Mouse (Mus musculus) yolk sac, embryonic 10.5 days (tissue): ENCODE data around the gene Aff3.

Source experiments
- DNase-seq: peaks from one replicate; pipeline ENCODE4 v3.0.0-alpha.2; 2017; ENCODE audit warnings: low spot score

Aff3 gene

DNA sequence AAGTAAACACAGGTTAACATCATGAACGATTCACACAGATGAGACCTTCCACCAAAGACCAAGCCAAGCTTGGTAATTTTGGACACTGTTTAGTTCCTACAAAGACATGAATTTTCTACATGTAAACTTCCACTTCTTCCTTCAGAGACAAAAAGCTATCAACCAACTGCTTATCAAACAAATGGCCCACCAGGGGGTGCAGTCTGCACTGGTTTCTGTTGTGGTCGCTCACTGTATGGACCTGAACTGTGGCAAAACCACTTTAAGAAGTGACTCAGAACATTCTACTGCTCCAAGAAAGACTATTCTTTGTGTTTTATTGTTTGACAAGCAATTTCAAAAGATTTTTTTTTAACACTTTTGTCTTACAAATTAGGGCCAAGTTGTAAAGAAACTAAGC is 271.8 kb downstream of the Aff3 start:
- DNase-seq: peak; percentile 34

DNA sequence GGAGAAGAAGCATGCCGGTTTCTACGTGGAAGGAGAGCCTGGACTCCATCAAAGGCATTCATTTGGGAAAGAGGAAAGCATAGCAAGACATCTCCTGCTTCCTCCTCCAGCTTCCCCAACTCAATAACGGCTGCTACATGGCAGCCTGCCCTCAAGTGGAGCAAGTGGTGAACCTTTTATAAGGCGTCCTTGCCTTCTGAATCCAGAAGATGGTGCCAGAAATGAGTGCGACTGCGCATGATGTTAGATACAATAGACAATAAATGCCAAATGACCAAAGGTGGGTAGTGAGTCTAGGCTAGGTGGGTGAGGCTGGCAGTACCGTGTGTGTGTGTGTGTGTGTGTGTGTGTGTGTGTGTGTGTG is 273.9 kb downstream of the Aff3 start:
- no peak for DNase-seq

DNA sequence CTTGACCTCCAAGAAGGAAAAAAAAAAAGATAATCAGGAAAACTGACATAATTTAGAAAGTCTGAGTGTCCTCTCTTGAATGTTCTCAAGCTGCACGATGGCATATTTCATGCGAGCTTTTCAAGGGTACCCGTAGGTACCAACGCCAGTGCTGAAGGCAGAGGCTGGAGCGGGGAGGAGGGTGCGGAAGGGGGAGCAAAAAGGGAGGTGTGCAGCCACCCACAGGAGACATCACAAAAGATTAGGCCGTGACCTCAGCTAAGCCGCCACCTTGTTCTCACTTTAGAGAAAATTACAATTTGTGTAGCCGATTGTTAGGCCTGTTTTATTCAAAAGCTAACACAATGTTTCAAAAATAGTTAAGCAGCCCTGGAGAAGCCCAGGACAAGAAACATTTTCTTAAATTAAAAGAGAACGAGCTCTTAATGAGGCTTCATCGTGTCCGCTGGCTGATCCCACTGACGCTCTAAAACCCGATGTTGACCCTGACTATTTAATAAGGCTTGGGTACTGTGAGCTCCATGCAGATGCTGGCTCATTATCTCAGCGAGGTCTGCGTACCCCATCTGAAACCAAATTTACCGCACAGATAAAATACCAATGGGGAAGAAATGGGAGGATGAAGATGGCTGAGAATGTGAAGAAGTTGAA is 274.4 kb downstream of the Aff3 start:
- no peak for DNase-seq

DNA sequence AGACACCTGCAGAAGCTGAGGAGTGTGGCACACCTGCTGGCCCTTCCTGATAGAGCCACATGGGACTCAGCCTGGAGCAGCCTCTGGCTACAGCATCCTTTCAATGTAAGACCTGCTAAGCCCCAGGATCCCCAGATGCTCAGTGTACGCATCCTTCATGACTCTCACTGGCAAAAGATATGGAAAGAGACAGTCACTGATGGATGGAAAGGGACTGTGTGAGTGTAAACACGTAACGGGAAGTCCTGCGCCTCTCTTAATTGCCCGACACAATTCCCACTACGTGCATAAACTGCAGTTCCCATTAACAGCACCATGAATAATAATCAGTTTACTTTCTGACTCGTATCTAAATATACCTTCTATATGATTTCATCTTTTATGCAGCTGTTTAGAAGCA is 275.2 kb downstream of the Aff3 start:
- no peak for DNase-seq

DNA sequence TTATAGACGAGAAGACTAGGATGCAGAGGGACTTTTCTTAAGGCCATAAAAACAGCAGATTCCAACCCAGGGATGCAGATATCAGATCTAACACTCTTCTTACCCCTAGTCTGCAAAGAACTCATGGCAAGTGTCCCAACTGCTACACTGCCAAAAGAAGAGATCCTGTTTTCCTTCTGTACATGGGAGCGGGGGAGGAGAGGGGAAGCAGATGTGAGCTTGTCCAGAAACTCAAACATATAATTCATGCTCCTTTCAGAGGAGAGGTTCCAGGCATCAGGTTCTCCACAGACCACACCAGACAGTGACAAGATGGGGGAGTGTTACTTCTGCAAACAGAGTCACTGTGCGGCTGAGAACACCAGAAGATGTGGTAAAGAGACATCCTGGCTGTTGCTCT is 276.3 kb downstream of the Aff3 start:
- DNase-seq: no peak

DNA sequence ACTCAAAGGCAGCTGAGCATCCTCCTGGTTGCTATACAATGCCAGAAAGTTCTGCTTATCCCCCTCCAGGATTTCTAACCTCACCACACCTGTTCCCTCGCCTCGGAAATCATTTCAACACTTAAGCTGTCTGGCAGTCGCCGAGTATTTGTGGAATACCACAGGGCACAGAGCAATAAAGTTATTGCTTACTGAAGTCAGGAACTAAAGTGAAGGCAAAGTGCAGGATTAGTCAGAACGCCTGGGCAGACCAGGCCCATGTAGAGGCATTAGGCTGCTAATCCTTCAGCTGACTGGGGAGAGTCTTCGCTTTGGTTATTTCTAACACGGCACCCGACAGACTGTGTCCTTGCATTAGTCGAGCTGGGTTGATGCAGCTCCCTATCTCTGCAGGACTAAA is 277.3 kb downstream of the Aff3 start:
- DNase-seq: no peak

DNA sequence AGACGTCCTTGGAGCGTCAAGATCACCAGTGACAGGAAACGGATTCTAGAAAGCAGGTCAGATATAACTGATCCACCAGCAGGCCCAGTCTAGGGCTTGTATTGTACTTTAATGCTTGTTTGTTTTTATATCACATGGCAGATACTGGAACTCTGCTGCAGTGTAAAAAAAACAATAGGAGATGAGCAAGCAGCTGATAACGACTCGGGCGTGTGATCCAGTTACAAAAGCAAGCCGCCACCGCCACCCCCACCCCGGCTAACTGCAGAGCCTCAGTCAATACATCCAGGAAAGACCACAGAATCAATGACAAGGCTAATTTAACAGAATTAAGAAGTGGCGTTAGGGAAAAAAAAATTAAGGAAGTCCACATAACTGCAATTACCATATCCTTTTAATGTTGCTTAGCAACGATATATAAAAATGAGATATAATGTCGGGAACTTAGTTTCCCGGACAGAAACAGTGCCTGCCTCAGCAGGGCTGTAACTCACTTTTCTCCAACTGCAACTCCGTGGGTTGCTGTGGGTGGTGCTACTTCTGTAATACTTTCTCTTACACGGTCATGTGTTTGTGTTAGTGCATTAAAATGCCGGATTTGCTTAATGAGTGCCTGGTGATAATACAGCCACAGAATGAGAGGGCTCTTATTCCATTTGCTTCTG is 280.2 kb downstream of the Aff3 start:
- DNase-seq: no peak

DNA sequence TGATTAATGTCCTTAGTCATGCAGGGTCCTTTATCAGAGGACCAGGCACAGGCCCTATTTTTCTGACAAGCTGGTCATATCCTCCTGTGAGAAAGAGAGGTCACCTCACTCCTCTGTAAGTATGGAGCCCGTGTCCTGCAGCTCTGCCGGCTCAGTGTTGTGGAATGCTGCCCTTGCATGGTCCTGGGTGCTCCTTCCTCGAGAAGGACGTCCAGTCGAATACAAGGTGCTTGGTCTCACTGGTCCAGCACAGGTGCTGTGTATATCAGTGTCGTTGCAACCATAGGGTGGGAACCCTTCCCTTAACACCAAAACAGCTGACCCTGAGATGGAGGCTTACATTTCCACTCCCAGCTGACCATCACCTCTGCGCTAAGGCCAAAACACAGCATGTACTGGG is 280.7 kb downstream of the Aff3 start:
- no peak for DNase-seq

DNA sequence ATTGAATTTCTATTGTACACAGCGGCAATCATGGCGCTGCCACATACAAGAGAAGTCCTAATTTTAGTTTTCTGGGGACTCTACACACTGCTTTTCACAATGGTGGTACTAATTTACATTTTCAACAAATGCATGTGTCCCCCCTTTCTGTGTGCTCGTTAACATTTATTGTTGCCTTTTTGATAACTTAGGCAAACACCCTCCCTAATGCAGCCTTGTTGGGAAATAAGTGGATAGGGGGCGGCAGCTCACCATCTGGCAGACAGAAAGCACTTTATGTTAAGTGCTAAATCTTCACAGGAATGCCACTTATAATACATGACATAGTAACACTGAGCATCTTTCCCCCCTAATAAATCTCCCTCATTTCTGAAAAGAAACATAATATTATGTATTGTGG is 282.1 kb downstream of the Aff3 start:
- no peak for DNase-seq

DNA sequence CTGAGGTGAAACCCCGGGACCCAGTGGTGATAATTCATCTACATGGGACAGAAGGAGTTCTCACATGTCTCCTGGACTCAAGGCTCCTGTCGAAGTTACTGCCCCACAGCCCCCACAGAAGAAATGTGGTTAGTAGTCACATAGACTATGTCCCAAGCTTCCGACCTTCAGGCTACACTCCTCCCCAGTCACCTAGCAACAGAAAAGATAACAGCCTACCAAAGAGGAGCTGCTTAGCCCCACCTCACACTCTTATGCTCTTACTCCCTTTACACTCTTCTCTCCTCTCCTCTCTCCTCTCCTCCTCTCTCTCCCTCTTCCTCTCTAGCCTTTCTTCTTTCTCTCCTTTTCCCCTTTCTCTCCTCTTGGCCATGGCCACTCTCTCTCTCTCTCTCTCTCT is 286.8 kb downstream of the Aff3 start:
- no peak for DNase-seq

DNA sequence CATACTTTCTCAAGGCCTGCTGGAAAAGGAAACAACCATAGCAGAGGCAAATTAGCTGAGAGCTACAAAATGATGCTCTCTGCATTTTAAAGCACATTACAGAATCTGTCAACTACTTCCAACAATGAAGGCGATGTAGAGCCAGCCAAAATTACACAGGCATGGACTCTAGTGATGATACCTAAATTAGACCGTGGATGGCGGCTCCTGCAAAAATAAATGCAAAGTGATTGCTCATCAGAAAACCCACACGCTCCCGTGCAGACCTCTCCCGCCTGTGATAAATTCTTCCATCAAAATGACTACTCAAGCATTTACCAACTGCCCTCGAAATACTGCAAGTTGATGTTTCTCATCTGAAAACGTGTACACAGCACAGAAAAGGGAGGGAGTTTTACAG is 295.6 kb downstream of the Aff3 start:
- DNase-seq: no peak

DNA sequence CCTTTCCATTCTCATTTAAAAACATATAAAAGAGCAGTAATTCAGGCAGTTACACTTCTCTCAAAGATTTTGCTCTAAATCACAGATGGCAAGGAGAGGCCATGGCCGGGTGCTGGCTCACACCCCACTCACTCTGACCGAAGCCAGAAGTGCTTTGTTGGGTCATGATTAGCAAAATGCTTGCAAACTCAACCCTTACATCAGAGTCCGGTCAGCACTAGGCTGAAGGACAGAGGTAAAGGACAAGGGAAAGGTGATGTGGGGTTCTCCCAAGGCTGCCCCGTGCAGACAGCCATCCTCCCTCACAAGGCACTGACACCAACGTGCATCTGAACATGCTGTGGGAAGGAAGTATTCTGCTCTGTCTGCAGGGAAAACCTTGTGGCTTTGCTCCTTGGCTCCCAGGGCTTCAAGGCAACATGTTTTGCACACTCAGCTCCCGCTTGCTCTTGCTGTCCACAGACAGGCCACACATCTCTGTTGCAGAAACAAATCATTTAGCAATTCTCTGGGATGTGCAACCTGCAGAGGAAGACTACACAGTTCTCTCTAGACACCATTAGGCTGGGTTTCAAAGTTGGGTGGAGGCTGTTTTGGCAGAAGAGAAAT is 296.6 kb downstream of the Aff3 start:
- no peak for DNase-seq

DNA sequence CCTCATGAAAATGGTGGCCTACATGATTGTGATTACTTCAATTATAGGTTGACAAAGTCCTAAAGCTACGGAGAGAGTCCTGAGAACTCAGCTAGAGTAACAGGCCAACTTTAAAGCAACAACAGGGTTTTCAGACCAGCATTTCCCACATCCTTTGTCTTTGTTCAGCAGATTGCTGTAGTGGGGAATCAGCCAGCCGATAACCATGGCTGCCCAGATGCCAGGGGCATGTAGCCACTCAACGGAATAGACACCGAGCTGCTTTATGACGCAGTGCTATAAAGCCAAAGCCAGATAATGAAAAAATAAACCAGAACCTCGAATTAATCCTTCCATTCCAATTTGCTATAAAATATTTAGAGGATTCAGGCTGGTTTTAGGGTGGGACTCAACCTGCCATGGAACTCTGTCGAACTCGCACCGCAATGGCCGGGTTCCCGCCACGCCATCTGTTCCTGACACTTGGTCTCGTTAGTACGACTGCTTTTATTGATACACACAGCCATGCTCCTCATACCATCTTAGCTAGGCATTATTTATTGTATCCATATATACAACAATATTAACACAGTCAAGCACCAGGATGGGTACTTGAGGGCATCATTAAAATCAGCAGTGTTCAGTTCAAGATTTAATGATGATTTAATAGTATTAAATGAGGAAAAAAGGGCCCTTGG is 297.2 kb downstream of the Aff3 start:
- DNase-seq: no peak

DNA sequence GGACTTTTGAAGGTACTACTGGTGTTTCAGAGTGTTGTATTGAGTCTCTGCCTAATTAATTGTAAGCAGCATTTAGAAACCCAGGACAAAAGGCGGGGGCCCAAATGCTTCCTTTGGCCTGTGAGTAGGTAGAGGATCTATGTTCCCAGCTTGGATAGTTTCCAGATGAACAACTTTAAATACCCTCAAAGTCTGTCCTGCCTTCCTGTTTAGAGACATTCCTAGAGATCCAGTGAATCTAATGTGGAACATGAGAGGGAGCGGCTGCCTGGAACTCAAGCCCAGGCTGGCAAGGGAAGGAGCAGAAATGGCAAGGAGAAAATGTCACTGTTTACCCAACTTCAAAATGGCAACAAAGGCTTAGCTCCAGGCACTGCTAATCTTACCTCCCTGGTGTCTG is 300.9 kb downstream of the Aff3 start:
- no peak for DNase-seq

DNA sequence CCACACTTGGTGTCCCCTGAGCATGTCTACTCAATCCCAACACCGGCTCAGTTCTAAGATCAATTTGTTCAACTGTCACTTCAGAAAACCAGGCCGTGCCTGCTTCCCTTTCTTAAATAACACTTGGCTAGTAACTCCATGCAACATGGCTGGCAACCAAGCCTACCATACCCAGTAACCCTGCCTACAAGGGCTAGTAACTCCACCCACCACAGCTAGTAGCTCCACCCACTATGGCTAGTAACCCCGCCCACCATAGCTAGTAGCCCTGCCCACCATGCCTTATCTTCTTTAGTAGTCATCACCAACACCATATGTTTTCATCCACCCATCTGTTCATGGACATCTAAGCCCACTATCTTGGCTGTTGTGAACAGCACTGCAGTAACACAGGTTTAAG is 302.5 kb downstream of the Aff3 start:
- no peak for DNase-seq

DNA sequence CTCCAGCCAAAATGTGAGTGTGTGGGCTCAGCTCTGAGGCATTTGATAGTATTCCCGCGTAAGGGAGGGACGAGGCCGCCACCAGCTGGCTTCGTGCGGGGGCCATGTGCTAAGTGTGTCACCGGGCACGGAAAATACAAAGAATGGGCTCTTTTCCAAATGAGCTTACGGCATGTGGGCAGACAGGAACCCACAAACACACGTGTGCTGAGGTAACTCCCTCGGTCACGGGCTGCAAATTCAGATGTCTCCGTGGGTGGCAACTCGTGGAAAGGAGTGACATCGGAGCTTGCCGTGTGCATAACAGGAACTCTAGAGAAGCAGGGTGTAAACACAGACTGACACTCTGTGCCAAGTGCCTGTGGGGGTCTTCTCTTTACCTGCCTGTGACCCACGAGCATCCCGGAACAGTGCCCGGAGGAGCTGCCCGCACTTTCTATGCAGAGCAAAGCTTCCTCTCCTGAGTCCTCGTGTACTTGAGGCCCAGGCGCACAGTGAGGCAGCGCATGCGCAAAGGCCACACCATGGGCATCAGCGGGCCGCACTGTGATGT is 305.9 kb downstream of the Aff3 start:
- DNase-seq: no peak

DNA sequence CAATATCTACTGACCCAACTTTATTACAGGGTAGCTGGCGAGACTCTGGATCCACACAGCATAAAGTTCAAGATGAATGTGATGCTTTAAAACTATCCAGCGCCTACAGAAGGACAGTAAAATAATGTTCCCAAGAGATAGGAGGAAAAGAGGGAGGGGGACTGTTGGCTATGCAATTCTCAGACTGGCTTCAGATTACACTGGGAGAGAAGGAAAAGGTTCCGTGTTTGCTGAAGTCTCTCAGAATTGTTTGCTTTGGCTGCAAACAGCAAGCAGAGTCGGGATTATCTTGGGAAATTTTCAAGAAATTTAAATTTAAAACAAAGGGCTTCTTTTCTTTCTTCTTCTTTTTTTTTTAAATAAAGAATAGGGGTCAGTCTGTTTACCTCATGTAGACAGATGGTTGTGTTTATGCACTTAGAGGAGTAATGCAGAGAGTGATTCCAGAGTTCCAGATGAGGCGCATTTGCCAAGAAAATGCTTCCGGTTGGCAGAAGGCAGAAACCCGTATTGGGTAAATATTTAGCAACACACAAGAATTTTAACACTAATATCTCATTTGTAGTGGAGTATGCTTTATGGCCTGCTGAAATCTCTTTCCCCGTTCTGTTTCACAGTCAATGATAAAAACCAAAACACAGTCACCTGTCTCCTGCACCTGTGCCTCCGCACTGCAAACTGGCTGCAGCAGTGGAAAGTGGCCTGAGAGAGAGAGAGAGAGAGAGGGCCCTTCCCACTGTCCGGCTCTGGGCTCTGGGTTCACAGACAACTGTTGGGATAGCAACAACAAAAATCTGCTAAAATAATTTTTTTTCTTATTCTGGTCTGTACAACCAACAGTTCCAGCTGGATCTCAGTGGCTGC is 306.6 kb downstream of the Aff3 start:
- DNase-seq: no peak

DNA sequence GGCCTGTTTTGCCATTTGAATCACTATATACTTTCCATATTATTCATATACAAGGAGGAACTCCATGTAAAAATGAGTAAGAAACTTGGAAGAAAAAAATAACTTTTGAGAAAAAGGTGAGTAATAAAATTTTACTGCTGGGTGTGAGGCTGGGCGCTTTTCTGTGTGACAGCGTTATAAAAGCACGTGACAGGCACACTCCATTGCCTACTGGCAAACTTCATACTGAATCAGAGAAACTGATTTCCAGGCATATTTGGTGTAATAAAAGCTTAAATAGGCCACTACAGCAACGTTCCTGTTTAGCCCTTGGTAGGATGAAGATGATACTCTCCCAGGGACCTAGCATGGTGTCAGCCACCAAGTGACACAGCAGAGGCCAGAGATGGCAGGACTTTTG is 310.2 kb downstream of the Aff3 start:
- DNase-seq: no peak

DNA sequence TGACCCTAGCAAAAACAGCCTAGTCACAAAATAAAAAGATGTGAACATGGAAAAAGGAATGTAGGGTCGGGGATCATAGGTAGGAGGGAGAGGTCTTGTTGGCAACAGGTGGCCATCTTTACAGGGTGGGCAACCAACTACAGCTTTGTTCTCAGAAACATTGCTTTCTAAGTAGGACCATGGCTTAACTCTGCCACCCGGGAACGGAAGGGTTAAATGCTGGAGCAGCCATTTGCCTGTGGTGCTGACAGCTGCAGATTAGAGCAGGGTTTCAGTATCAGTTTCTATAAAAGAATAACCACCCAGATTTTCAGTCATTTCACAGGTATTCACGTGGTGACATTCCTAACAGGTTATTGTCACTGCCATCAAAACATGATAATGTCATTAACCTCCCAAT is 317.4 kb downstream of the Aff3 start:
- DNase-seq: no peak

DNA sequence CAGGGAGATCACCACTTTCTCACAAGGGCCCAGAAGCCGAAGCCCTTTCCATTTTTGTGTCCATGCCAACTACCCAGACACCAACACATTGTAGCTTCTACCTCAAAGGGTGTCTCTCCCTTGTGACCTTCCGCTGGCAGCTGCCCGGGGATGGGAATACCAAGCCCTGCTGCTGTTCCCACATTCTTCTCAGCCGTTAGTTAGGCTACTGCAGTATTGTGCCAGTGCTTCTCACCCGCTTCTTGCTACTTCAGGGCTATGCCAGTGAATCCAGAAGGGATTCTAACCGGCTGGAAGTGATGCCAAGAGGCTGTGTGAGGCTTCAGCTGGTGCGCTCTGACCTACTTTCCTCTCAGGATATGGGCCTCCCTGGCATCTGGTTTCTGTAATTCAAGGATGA is 330.5 kb downstream of the Aff3 start:
- DNase-seq: no peak

DNA sequence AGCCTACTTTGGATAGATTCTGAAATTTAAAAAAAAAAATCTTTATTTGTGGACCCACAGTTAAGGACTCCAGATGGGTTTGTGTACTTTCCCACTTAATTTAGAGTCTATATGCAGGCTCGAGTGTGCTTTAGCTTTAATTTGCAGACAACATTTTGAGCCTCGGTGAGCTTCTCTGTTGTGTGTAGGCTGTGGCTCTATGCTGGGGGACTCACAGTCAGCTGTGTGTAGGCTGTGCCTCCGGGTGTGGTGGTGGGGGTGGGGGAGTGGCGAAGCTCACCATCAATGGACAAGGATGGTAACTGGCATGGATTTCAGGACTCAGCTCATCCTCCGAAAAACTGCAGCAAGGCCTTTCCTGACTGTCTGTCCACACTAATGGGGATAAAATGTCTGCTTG is 331.8 kb downstream of the Aff3 start:
- DNase-seq: no peak

DNA sequence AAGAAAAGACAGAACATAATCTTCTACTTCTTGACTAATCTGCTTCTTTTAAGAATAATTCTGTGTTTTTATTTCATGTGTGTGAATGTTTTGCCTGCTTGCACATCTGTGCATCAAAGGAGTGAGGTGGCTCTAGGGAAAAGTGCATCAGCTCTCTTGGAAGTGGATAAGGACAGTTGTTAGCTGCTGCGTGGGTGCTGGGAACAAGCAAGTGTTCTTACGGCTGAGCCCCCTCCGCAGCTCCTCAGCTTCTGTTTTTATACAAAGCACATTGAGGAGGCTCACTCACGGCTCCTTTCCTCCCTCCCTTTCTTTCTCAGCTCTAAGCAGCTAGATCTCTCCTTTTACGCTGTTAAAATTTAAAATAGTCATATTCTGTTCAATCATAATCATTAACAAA is 340.5 kb downstream of the Aff3 start:
- no peak for DNase-seq
